In the genomic region with DNA sequence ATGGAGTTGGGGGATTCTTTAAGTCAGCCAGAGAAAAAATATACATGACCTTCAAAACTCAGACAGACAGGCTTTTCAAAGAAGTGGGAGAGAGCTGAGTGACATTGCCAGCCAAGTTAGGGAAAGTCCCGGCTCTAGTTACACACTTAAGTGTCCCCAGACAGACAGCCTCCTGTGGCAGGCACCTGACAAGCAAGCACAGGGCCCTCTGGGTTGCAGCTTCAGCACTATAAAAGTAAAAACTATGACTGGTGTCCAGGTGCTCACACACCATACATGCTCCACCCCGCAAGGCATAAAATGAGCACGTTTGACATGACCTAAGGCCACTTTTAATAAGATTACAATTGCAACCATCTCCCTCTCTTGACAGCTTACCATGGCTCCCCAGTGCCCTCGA, we compare ENCODE assay signal across 18 mouse cellular contexts. TPM values are rescaled to one million over a fixed set of nuclear protein-coding genes. Genes with fewer than 3 reads are reported as not detected.
DNase-seq lines count a peak whose midpoint lies in the region; ATAC-seq lines count a peak whose summit lies in the region.
"Had no signal": no experiment of that assay in that cellular context is flagged by ENCODE, and none has a peak within 500 bp of the region (broad histone marks: within the 10 kb centered on the region; RNA-seq: fewer than 3 reads in every experiment).

No protein-coding gene starts in this region.

- intact Hi-C loops in heart, postnatal 36 days (cut with DNase I), result no loop called here

- no peaks in the 10 kb centered on the region for H3K27me3 ChIP-seq in heart, embryonic 10.5 days (ENCODE audit: insufficient read depth, poor library complexity, severe bottlenecking)
- no peaks in the 10 kb centered on the region for H3K27me3 ChIP-seq in midbrain, embryonic 13.5 days
- no peaks in the 10 kb centered on the region for H3K27me3 ChIP-seq in midbrain, embryonic 14.5 days (ENCODE audit: control insufficient read depth, insufficient read depth, low read length)
- H3K27me3 ChIP-seq in embryonic facial prominence, embryonic 15.5 days, result no peaks in the 10 kb centered on the region
- H3K27me3 ChIP-seq: kidney, embryonic 15.5 days; stomach, embryonic 15.5 days had no signal

- 54% methylated on average over 4 of the region's 4 CpGs for WGBS in heart, embryonic 10.5 days
- 56% methylated on average over 4 of the region's 4 CpGs for WGBS in midbrain, embryonic 13.5 days
- 55% methylated on average over 4 of the region's 4 CpGs for WGBS in midbrain, embryonic 14.5 days
- 40% methylated on average over 4 of the region's 4 CpGs for WGBS in embryonic facial prominence, embryonic 15.5 days

- peaks cover 12% of the 10 kb centered on the region for H3K36me3 ChIP-seq in heart, embryonic 10.5 days
- peaks cover 11% of the 10 kb centered on the region for H3K36me3 ChIP-seq in midbrain, embryonic 13.5 days
- peaks cover 12% of the 10 kb centered on the region for H3K36me3 ChIP-seq in midbrain, embryonic 14.5 days (ENCODE audit: control insufficient read depth, insufficient read depth, low read length)
- H3K36me3 ChIP-seq in embryonic facial prominence, embryonic 15.5 days, result peaks cover 4% of the 10 kb centered on the region; the same call in 1 of the 2 replicates

- H3K27ac ChIP-seq in heart, embryonic 10.5 days, result 0 out of 2 replicates have a peak overlapping the region, but pooled peaks have one; percentile 53
- no peak overlapping the region for H3K27ac ChIP-seq in midbrain, embryonic 13.5 days
- no peak overlapping the region for H3K27ac ChIP-seq in midbrain, embryonic 14.5 days (replicated peaks; ENCODE audit: low read depth, low read length)
- no peak overlapping the region for H3K27ac ChIP-seq in embryonic facial prominence, embryonic 15.5 days (replicated peaks)
- H3K27ac ChIP-seq: hindbrain, embryonic 14.5 days; kidney, embryonic 15.5 days; stomach, embryonic 15.5 days had no signal

- peaks cover 9% of the 10 kb centered on the region for H3K4me1 ChIP-seq in heart, embryonic 10.5 days
- H3K4me1 ChIP-seq in midbrain, embryonic 13.5 days (replicated peaks), result no peaks in the 10 kb centered on the region
- H3K4me1 ChIP-seq in midbrain, embryonic 14.5 days (ENCODE audit: control insufficient read depth, insufficient read depth, low read length), result no peaks in the 10 kb centered on the region
- H3K4me1 ChIP-seq in embryonic facial prominence, embryonic 15.5 days, result no peaks in the 10 kb centered on the region
- H3K4me1 ChIP-seq: stomach, embryonic 15.5 days had no signal

- H3K9me3 ChIP-seq in heart, embryonic 10.5 days, result no peaks in the 10 kb centered on the region
- H3K9me3 ChIP-seq in midbrain, embryonic 13.5 days, result no peaks in the 10 kb centered on the region
- H3K9me3 ChIP-seq in midbrain, embryonic 14.5 days (ENCODE audit: control insufficient read depth, low read length), result no peaks in the 10 kb centered on the region
- H3K9me3 ChIP-seq in embryonic facial prominence, embryonic 15.5 days (replicated peaks), result no peaks in the 10 kb centered on the region
- H3K9me3 ChIP-seq: kidney, embryonic 15.5 days; stomach, embryonic 15.5 days had no signal

- no peak for DNase-seq in heart, embryonic 10.5 days (ENCODE audit: low spot score)
- no peak for DNase-seq in heart, postnatal 36 days
- DNase-seq in midbrain, embryonic 14.5 days, result no peak
- peak; percentile 78 for DNase-seq in CD4-positive, CD25-positive, alpha-beta regulatory T cell, adult 2 months (ENCODE audit: low read depth, low spot score)
- DNase-seq in left cerebral cortex, adult 9 months (ENCODE audit: low spot score in 2 of 2), result no peak
- DNase-seq: adrenal gland, postnatal 25 days had no signal

- H3K9ac ChIP-seq in midbrain, embryonic 13.5 days (replicated peaks), result no peak overlapping the region
- no peak overlapping the region for H3K9ac ChIP-seq in midbrain, embryonic 14.5 days (replicated peaks; ENCODE audit: low read length)
- no peak overlapping the region for H3K9ac ChIP-seq in embryonic facial prominence, embryonic 15.5 days
- H3K9ac ChIP-seq: hindbrain, embryonic 14.5 days; kidney, embryonic 15.5 days; stomach, embryonic 15.5 days had no signal

- ATAC-seq in midbrain, embryonic 13.5 days, result 0 out of 2 replicates have a peak, but pooled peaks have one; percentile 2
- no peak for ATAC-seq in midbrain, embryonic 14.5 days (ENCODE audit: low FRiP score, low TSS enrichment)
- ATAC-seq in embryonic facial prominence, embryonic 15.5 days (ENCODE audit: insufficient number of reproducible peaks, low FRiP score, low TSS enrichment, low read depth), result peak; percentile 26; the same call in 1 of the 2 replicates

- no peak overlapping the region for H3K4me3 ChIP-seq in heart, embryonic 10.5 days
- H3K4me3 ChIP-seq in midbrain, embryonic 13.5 days (replicated peaks), result no peak overlapping the region
- no peak overlapping the region for H3K4me3 ChIP-seq in midbrain, embryonic 14.5 days (replicated peaks; ENCODE audit: low read depth, low read length)
- H3K4me3 ChIP-seq in embryonic facial prominence, embryonic 15.5 days (replicated peaks), result no peak overlapping the region
- H3K4me3 ChIP-seq: kidney, embryonic 15.5 days; stomach, embryonic 15.5 days had no signal

- no peak overlapping the region for H3K4me2 ChIP-seq in midbrain, embryonic 13.5 days (replicated peaks)
- no peak overlapping the region for H3K4me2 ChIP-seq in midbrain, embryonic 14.5 days (ENCODE audit: low read length)
- no peak overlapping the region for H3K4me2 ChIP-seq in embryonic facial prominence, embryonic 15.5 days (replicated peaks)
- H3K4me2 ChIP-seq: hindbrain, embryonic 14.5 days; kidney, embryonic 15.5 days; stomach, embryonic 15.5 days had no signal

RNA-seq across cellular contexts. Expression of a gene that starts 20.8 kb away (rescaled TPM):
- polyA plus RNA-seq in heart, embryonic 10.5 days (2016; fragmentation: Nextera tagmentation; extraction: Ambion mirVana), result 129 and 131 TPM in 2 replicates
- 10 to 100 TPM; 49.4 to 49.6 TPM for total RNA-seq in heart, postnatal 36 days (2021)
- polyA plus RNA-seq in midbrain, embryonic 13.5 days (2015; fragmentation: Nextera tagmentation; extraction: Ambion mirVana), result 259 and 266 TPM in 2 replicates
- 235 and 260 TPM in 2 replicates for polyA plus RNA-seq in midbrain, embryonic 14.5 days (2014; fragmentation: Nextera tagmentation; extraction: Ambion mirVana)
- 109 and 112 TPM in 2 replicates for polyA plus RNA-seq in embryonic facial prominence, embryonic 15.5 days (2015; fragmentation: Nextera tagmentation; extraction: Ambion mirVana)

RNA-seq across cellular contexts. Expression of a gene that starts 41.1 kb away (rescaled TPM):
- polyA plus RNA-seq in heart, embryonic 10.5 days (2016; fragmentation: Nextera tagmentation; extraction: Ambion mirVana), result 43.4 and 55.4 TPM in 2 replicates
- total RNA-seq in heart, postnatal 36 days (2021), result 10 to 100 TPM; 21.2 to 25.0 TPM
- polyA plus RNA-seq in midbrain, embryonic 13.5 days (2015; fragmentation: Nextera tagmentation; extraction: Ambion mirVana), result 116 and 121 TPM in 2 replicates
- polyA plus RNA-seq in midbrain, embryonic 14.5 days (2014; fragmentation: Nextera tagmentation; extraction: Ambion mirVana), result 62.4 and 74.6 TPM in 2 replicates
- 71.0 and 72.1 TPM in 2 replicates for polyA plus RNA-seq in embryonic facial prominence, embryonic 15.5 days (2015; fragmentation: Nextera tagmentation; extraction: Ambion mirVana)

RNA-seq across cellular contexts. Expression of a gene that starts 44.5 kb away (rescaled TPM):
- 19.8 and 23.4 TPM in 2 replicates for polyA plus RNA-seq in heart, embryonic 10.5 days (2016; fragmentation: Nextera tagmentation; extraction: Ambion mirVana)
- 10 to 100 TPM in 1 of 2 experiments, 1 to 10 TPM in 1; 6.9 to 10.2 TPM for total RNA-seq in heart, postnatal 36 days (2021)
- polyA plus RNA-seq in midbrain, embryonic 13.5 days (2015; fragmentation: Nextera tagmentation; extraction: Ambion mirVana), result 19.3 and 19.8 TPM in 2 replicates
- 13.6 and 18.2 TPM in 2 replicates for polyA plus RNA-seq in midbrain, embryonic 14.5 days (2014; fragmentation: Nextera tagmentation; extraction: Ambion mirVana)
- polyA plus RNA-seq in embryonic facial prominence, embryonic 15.5 days (2015; fragmentation: Nextera tagmentation; extraction: Ambion mirVana), result 22.9 and 33.3 TPM in 2 replicates

RNA-seq across cellular contexts. Expression of a gene that starts 47.1 kb away (rescaled TPM):
- not detected in 2 replicates for polyA plus RNA-seq in heart, embryonic 10.5 days (2016; fragmentation: Nextera tagmentation; extraction: Ambion mirVana)
- total RNA-seq in heart, postnatal 36 days (2021), result not detected
- polyA plus RNA-seq in midbrain, embryonic 13.5 days (2015; fragmentation: Nextera tagmentation; extraction: Ambion mirVana), result not detected in 2 replicates
- not detected in 2 replicates for polyA plus RNA-seq in midbrain, embryonic 14.5 days (2014; fragmentation: Nextera tagmentation; extraction: Ambion mirVana)
- polyA plus RNA-seq in embryonic facial prominence, embryonic 15.5 days (2015; fragmentation: Nextera tagmentation; extraction: Ambion mirVana), result not detected in 2 replicates
- total RNA-seq: adrenal gland, postnatal 25 days; common myeloid progenitor, adult 5-6 weeks; ES-E14; layer of hippocampus, adult 8-10 months; left cerebral cortex, postnatal 14 days; liver, adult 2 months; megakaryocyte-erythroid progenitor cell, adult 5-6 weeks had no signal
- polyA plus RNA-seq: hindbrain, embryonic 14.5 days; kidney, embryonic 15.5 days; liver, adult 2 months; lung, postnatal 0 days; stomach, embryonic 15.5 days had no signal

RNA-seq across cellular contexts. Expression of a gene that starts 47.9 kb away (rescaled TPM):
- not detected in 2 replicates for polyA plus RNA-seq in heart, embryonic 10.5 days (2016; fragmentation: Nextera tagmentation; extraction: Ambion mirVana)
- total RNA-seq in heart, postnatal 36 days (2021), result under 1 TPM in 1 of 2 experiments, not detected in 1; 0.57 TPM
- polyA plus RNA-seq in midbrain, embryonic 13.5 days (2015; fragmentation: Nextera tagmentation; extraction: Ambion mirVana), result not detected in 2 replicates
- not detected in 2 replicates for polyA plus RNA-seq in midbrain, embryonic 14.5 days (2014; fragmentation: Nextera tagmentation; extraction: Ambion mirVana)
- polyA plus RNA-seq in embryonic facial prominence, embryonic 15.5 days (2015; fragmentation: Nextera tagmentation; extraction: Ambion mirVana), result 0.31 TPM in 1 of 2 replicates, not detected in the other
- total RNA-seq: common myeloid progenitor, adult 5-6 weeks; left cerebral cortex, postnatal 14 days; megakaryocyte-erythroid progenitor cell, adult 5-6 weeks had no signal
- polyA plus RNA-seq: hindbrain, embryonic 14.5 days; kidney, embryonic 15.5 days; stomach, embryonic 15.5 days had no signal
